Mouse (Mus musculus): Measurements from ENCODE around the gene Nop16. TPM values are rescaled to one million over a fixed set of nuclear protein-coding genes. Genes with fewer than 3 reads are reported as not detected.

Nop16 gene
- polyA plus RNA-seq, 1 experiment from 2014 or later, result 60.6 TPM

GRCm38 (mm10) chr13:54556796-54557195 lies 33.1 kb downstream of the Nop16 start:
- Histone ChIP-seq H3K9ac (no peak overlapping the region), H3K27me3 (replicated peaks) (no peaks in the 10 kb centered on the region), H3K9me3 (no peaks in the 10 kb centered on the region), H3K4me3 (no peak overlapping the region), H3K4me1 (no peaks in the 10 kb centered on the region), H3K36me3 (peaks cover 98% of the 10 kb centered on the region), H3K27ac (replicated peaks) (no peak overlapping the region), H3K4me2 (no peak overlapping the region)
- no peak for ATAC-seq (ENCODE audit: extremely low read depth, insufficient number of reproducible peaks, low FRiP score, low TSS enrichment)
- WGBS, result 78% methylated on average over 3 of the region's 3 CpGs

- H3K27me3 ChIP-seq (replicated peaks), result no peaks in the 10 kb centered on the region
- H3K4me3 ChIP-seq, result no peak overlapping the region
- no peak overlapping the region for H3K27ac ChIP-seq (replicated peaks)
- H3K9ac ChIP-seq, result no peak overlapping the region
- no peaks in the 10 kb centered on the region for H3K4me1 ChIP-seq
- 90% methylated on average over 9 of the region's 9 CpGs for WGBS
- peaks cover 98% of the 10 kb centered on the region for H3K36me3 ChIP-seq
- H3K9me3 ChIP-seq, result no peaks in the 10 kb centered on the region
- no peak for ATAC-seq (ENCODE audit: extremely low read depth, insufficient number of reproducible peaks, low FRiP score, low TSS enrichment)
- H3K4me2 ChIP-seq, result no peak overlapping the region
Observed at GRCm38 (mm10) chr13:54556176-54556575, 33.7 kb downstream of the Nop16 start.

DNA sequence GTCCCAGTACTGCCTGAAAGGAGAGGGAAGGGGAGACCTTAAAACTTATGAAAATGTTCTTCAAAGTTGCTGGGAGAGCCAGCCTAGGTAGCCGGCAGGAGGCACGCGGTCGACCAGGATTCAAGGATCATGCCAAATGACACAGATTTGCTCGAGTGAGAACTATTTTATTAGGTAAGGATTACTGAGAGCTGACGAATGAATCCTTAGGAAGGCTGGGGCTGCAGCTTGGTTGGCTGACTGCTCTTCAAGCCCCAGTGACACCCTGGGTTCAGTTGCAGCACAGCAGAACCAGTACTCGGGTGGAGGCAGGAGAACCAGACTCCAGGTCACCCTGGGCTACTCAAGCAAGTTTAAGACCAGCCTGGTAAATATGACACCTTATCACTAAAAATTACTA lies 41.9 kb downstream of the Nop16 start:
- Histone ChIP-seq H3K9me3 (no peaks in the 10 kb centered on the region), H3K4me3 (no peak overlapping the region), H3K36me3 (peaks cover 66% of the 10 kb centered on the region), H3K4me1 (no peaks in the 10 kb centered on the region), H3K4me2 (no peak overlapping the region), H3K27ac (replicated peaks) (no peak overlapping the region), H3K27me3 (replicated peaks) (no peaks in the 10 kb centered on the region), H3K9ac (no peak overlapping the region)
- no peak for ATAC-seq (ENCODE audit: extremely low read depth, insufficient number of reproducible peaks, low FRiP score, low TSS enrichment)
- WGBS, result 82% methylated on average over 7 of the region's 7 CpGs

Small RNA genes lying within 50 kb of the gene (microRNA-seq; reads per million reads assigned to microRNA genes)
- gene Gm24195, result not detected

Other genes starting within 250 kb of the Nop16 start
- 2.2 and 2.9 TPM in 2 replicates for gene Cplx2, start 218.7 kb downstream of the Nop16 start, polyA plus RNA-seq (2015; fragmentation: Nextera tagmentation; extraction: Ambion mirVana)
- gene Thoc3, start 121.2 kb downstream of the Nop16 start, polyA plus RNA-seq (2015; fragmentation: Nextera tagmentation; extraction: Ambion mirVana), result 76.7 and 83.8 TPM in 2 replicates
- gene Simc1, start 86.3 kb downstream of the Nop16 start, polyA plus RNA-seq (2015; fragmentation: Nextera tagmentation; extraction: Ambion mirVana), result 5.4 and 5.7 TPM in 2 replicates
- 110 and 122 TPM in 2 replicates for gene 4833439L19Rik, start 24.7 kb downstream of the Nop16 start, polyA plus RNA-seq (2015; fragmentation: Nextera tagmentation; extraction: Ambion mirVana)
- gene Arl10, start 15.1 kb downstream of the Nop16 start, polyA plus RNA-seq (2015; fragmentation: Nextera tagmentation; extraction: Ambion mirVana), result 19.0 and 19.2 TPM in 2 replicates
- 229 and 258 TPM in 2 replicates for gene Higd2a, start 117 bp upstream of the Nop16 start, polyA plus RNA-seq (2015; fragmentation: Nextera tagmentation; extraction: Ambion mirVana)
- 44.6 and 50.3 TPM in 2 replicates for gene Cltb, start 21.3 kb upstream of the Nop16 start, polyA plus RNA-seq (2015; fragmentation: Nextera tagmentation; extraction: Ambion mirVana)
- 42.6 and 45.5 TPM in 2 replicates for gene Faf2, start 31.7 kb upstream of the Nop16 start, polyA plus RNA-seq (2015; fragmentation: Nextera tagmentation; extraction: Ambion mirVana)
- gene Rnf44, start 103.8 kb upstream of the Nop16 start, polyA plus RNA-seq (2015; fragmentation: Nextera tagmentation; extraction: Ambion mirVana), result 53.2 and 54.8 TPM in 2 replicates
- gene Cdhr2, start 111.4 kb upstream of the Nop16 start, polyA plus RNA-seq (2015; fragmentation: Nextera tagmentation; extraction: Ambion mirVana), result 0.45 TPM in 1 of 2 replicates, not detected in the other
- gene Gprin1, start 159.8 kb upstream of the Nop16 start, polyA plus RNA-seq (2015; fragmentation: Nextera tagmentation; extraction: Ambion mirVana), result not detected in 2 replicates
- not detected in 2 replicates for gene Sncb, start 176.5 kb upstream of the Nop16 start, polyA plus RNA-seq (2015; fragmentation: Nextera tagmentation; extraction: Ambion mirVana)
- not detected in 2 replicates for gene Eif4e1b, start 193.9 kb upstream of the Nop16 start, polyA plus RNA-seq (2015; fragmentation: Nextera tagmentation; extraction: Ambion mirVana)
- 5.3 TPM in 2 replicates for gene Tspan17, start 199.3 kb upstream of the Nop16 start, polyA plus RNA-seq (2015; fragmentation: Nextera tagmentation; extraction: Ambion mirVana)

All from heart, embryonic 13.5 days (tissue).